Mouse (Mus musculus): ENCODE measurements around the gene Gm20388. TPM values are rescaled to one million over a fixed set of nuclear protein-coding genes. Genes with fewer than 3 reads are reported as not detected.

Gene Gm20388
- polyA plus RNA-seq, 1 experiment from 2014 or later: 1.4 TPM

DNA sequence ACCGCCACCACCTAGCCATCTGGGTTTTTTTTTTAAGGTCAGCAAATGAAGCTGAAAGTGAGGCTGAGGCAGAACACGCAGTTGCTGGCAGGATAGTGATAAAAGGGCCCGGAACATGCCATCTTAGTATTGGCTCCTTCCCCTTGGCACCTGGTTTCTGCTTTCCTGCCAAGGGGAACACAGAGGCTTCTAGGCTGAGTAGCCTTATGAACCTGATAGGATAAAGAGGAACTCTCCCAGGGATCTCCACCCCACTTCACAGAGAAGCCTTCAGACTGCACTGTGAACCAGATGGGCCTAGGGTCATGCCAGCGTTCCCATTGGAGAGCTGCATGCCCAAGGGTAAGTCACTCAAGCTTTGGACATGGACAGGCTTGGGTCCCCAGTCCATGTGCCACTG, 1770.3 kb downstream of the Gm20388 start:
- Histone ChIP-seq H3K4me2 (ENCODE audit: low read depth, low read length) (no peak overlapping the region), H3K27ac (ENCODE audit: low read length) (no peak overlapping the region), H3K9ac (ENCODE audit: low read depth, low read length) (no peak overlapping the region), H3K4me3 (ENCODE audit: low read depth, low read length) (no peak overlapping the region), H3K9me3 (replicated peaks; ENCODE audit: control insufficient read depth, low read length) (no peaks in the 10 kb centered on the region), H3K4me1 (ENCODE audit: control insufficient read depth, low read depth, low read length) (no peaks in the 10 kb centered on the region), H3K36me3 (ENCODE audit: control insufficient read depth, insufficient read depth) (no peaks in the 10 kb centered on the region), H3K27me3 (ENCODE audit: control insufficient read depth, insufficient read depth, low read depth, low read length) (no peaks in the 10 kb centered on the region; the same call in 1 of the 2 replicates)
- 62% methylated on average over 4 of the region's 4 CpGs for WGBS (ENCODE audit: insufficient replicate concordance)
- no peak for ATAC-seq (ENCODE audit: low read depth)

- Histone ChIP-seq H3K27me3 (ENCODE audit: control insufficient read depth, insufficient read depth, low read depth, low read length) (no peaks in the 10 kb centered on the region; the same call in 1 of the 2 replicates), H3K4me3 (ENCODE audit: low read depth, low read length) (no peak overlapping the region), H3K36me3 (ENCODE audit: control insufficient read depth, insufficient read depth) (no peaks in the 10 kb centered on the region), H3K9ac (ENCODE audit: low read depth, low read length) (no peak overlapping the region), H3K27ac (ENCODE audit: low read length) (no peak overlapping the region), H3K4me2 (ENCODE audit: low read depth, low read length) (no peak overlapping the region), H3K4me1 (ENCODE audit: control insufficient read depth, low read depth, low read length) (no peaks in the 10 kb centered on the region), H3K9me3 (replicated peaks; ENCODE audit: control insufficient read depth, low read length) (no peaks in the 10 kb centered on the region)
- ATAC-seq (ENCODE audit: low read depth): no peak
- WGBS (ENCODE audit: insufficient replicate concordance): 44% methylated on average over 10 of the region's 10 CpGs
Measured at GRCm38 (mm10) chr8:121681457-121681856, 1770.8 kb downstream of the Gm20388 start.

DNA sequence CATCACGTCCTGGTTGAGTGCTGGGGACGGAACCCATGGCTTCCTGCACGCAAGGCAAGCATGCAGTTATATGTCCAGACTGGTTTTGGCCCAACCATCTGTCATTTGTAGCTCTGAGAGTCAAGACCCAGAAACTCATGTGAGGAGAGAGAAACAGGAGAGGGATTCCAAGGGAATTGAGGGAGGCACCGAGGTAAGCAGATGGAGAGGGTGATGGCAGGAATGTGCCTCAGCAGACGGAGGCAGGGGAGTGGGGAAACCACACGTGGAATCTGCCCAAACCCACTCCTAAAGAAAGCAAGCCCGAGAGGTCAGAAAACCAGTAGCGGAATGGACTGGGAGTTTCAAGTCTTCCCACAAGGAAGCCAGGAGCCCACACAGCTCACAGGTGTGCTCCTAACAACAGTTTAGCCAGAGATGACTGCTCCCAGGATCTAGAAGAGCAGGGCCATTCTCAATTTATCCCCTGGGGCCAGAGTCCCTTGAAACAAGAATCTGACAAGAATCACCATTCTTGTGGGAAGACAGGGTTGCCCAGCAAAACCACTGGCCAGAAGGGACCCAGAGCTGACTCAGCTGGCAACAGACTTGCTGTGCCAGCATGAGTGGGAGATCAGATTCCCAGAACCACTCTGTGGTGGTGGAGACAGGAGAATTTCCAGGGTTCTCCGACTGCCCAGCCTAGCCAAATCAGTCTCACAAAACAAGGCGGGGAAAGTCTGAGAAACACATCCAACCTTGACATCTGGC, 1772.6 kb downstream of the Gm20388 start:
- Histone ChIP-seq H3K27ac (ENCODE audit: low read length) (no peak overlapping the region), H3K4me3 (ENCODE audit: low read depth, low read length) (no peak overlapping the region), H3K4me2 (ENCODE audit: low read depth, low read length) (no peak overlapping the region), H3K27me3 (ENCODE audit: control insufficient read depth, insufficient read depth, low read depth, low read length) (no peaks in the 10 kb centered on the region; the same call in 1 of the 2 replicates), H3K4me1 (ENCODE audit: control insufficient read depth, low read depth, low read length) (no peaks in the 10 kb centered on the region), H3K36me3 (ENCODE audit: control insufficient read depth, insufficient read depth) (no peaks in the 10 kb centered on the region), H3K9ac (ENCODE audit: low read depth, low read length) (no peak overlapping the region), H3K9me3 (replicated peaks; ENCODE audit: control insufficient read depth, low read length) (no peaks in the 10 kb centered on the region)
- 55% methylated on average over 10 of the region's 10 CpGs for WGBS (ENCODE audit: insufficient replicate concordance)
- no peak for ATAC-seq (ENCODE audit: low read depth)

- Histone ChIP-seq H3K4me3 (ENCODE audit: low read depth, low read length) (no peak overlapping the region), H3K36me3 (ENCODE audit: control insufficient read depth, insufficient read depth) (no peaks in the 10 kb centered on the region), H3K9me3 (replicated peaks; ENCODE audit: control insufficient read depth, low read length) (no peaks in the 10 kb centered on the region), H3K27me3 (ENCODE audit: control insufficient read depth, insufficient read depth, low read depth, low read length) (no peaks in the 10 kb centered on the region; the same call in 1 of the 2 replicates), H3K4me2 (ENCODE audit: low read depth, low read length) (no peak overlapping the region), H3K9ac (ENCODE audit: low read depth, low read length) (no peak overlapping the region), H3K27ac (ENCODE audit: low read length) (no peak overlapping the region), H3K4me1 (ENCODE audit: control insufficient read depth, low read depth, low read length) (no peaks in the 10 kb centered on the region)
- WGBS (ENCODE audit: insufficient replicate concordance): 6% methylated on average over 4 of the region's 4 CpGs
- no peak for ATAC-seq (ENCODE audit: low read depth)
Measured at GRCm38 (mm10) chr8:121685419-121685818, 1774.8 kb downstream of the Gm20388 start.

DNA sequence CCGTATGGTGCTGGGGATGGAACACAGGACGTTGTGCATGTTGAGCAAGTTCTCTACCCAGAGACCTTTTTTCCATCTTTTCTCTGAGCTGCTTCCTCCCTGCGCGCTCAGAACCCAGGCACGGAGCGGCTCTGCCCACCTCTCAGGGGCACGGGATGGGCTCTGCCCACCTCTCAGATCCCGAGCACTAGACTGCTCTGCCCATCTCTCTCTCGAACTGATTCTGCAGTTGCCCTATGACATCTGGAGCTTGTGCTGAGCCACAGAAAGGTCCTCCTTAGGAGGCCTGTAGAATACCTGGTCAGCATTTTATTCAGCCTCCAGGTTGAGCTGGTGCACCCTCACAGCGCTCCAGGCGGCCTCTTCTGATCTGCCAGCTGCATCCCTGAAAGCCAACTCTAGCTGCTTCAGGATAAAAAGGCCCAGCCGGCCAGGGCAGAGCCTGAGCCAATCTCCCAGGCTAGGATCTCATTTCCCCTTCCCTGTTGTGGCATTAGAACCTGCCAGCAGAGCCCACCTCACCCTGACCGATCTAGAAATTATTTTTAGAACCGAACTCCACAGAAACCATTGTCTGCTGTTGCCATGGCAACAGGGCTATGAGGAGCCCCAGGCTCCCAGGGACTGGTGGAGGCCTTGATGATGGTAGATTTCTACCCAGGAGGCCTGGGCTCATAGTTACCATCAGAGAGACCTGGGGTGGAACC, 1777.0 kb downstream of the Gm20388 start:
- Histone ChIP-seq H3K4me3 (ENCODE audit: low read depth, low read length) (no peak overlapping the region), H3K4me2 (ENCODE audit: low read depth, low read length) (no peak overlapping the region), H3K4me1 (ENCODE audit: control insufficient read depth, low read depth, low read length) (no peaks in the 10 kb centered on the region), H3K27ac (ENCODE audit: low read length) (no peak overlapping the region), H3K9ac (ENCODE audit: low read depth, low read length) (no peak overlapping the region), H3K9me3 (replicated peaks; ENCODE audit: control insufficient read depth, low read length) (no peaks in the 10 kb centered on the region), H3K36me3 (ENCODE audit: control insufficient read depth, insufficient read depth) (no peaks in the 10 kb centered on the region), H3K27me3 (ENCODE audit: control insufficient read depth, insufficient read depth, low read depth, low read length) (no peaks in the 10 kb centered on the region)
- 55% methylated on average over 14 of the region's 14 CpGs for WGBS (ENCODE audit: insufficient replicate concordance)
- no peak for ATAC-seq (ENCODE audit: low read depth)

DNA sequence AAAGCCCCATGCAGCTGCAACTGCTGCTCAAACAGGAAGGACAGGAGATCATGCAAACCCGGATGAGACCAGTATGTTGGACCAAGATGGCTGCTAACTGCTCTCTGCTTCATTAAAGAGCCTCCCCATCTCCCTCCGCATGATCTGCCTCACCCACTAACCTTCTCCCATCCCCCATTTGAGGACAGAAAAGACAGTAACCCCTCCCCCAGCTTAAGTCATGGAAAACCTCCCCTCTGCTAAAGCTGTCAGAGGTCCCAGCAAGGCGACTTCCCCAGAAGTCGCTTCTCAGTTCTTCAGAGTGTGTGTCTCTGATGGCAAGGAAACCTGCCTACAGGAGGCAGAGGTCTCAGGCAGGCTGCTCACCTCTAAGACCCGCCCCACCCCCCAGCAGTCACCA, 1777.9 kb downstream of the Gm20388 start:
- Histone ChIP-seq H3K4me2 (ENCODE audit: low read depth, low read length) (no peak overlapping the region), H3K27me3 (ENCODE audit: control insufficient read depth, insufficient read depth, low read depth, low read length) (no peaks in the 10 kb centered on the region), H3K9ac (ENCODE audit: low read depth, low read length) (no peak overlapping the region), H3K36me3 (ENCODE audit: control insufficient read depth, insufficient read depth) (no peaks in the 10 kb centered on the region), H3K27ac (ENCODE audit: low read length) (no peak overlapping the region), H3K4me3 (ENCODE audit: low read depth, low read length) (no peak overlapping the region), H3K4me1 (ENCODE audit: control insufficient read depth, low read depth, low read length) (no peaks in the 10 kb centered on the region), H3K9me3 (replicated peaks; ENCODE audit: control insufficient read depth, low read length) (no peaks in the 10 kb centered on the region)
- WGBS (ENCODE audit: insufficient replicate concordance): 25% methylated on average over 5 of the region's 5 CpGs
- ATAC-seq (ENCODE audit: low read depth): no peak

DNA sequence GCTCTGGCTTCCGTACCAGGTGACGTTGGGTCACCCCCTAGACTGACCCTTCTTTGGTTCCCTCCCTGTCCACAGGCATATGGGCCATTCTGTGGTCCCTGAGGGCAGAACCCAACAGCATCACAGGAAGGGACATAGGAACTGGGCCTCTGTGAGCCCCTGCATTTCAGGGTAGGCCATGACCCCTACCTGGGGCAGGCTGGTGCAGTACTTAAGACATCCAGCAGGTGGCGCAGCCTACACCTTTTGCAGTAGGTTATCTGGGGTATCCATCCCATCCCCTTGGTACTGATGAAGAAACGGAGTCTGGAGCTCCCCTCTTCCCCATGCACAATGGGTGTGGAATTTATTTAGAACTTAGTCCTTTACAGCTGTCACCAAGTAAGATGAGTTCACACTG, 1783.8 kb downstream of the Gm20388 start:
- H3K4me1 ChIP-seq (ENCODE audit: control insufficient read depth, low read depth, low read length): no peaks in the 10 kb centered on the region; the same call in 1 of the 2 replicates
- WGBS (ENCODE audit: insufficient replicate concordance): 45% methylated on average over 4 of the region's 4 CpGs
- no peaks in the 10 kb centered on the region; the same call in 1 of the 2 replicates for H3K27me3 ChIP-seq (ENCODE audit: control insufficient read depth, insufficient read depth, low read depth, low read length)
- no peak overlapping the region for H3K4me2 ChIP-seq (ENCODE audit: low read depth, low read length)
- H3K36me3 ChIP-seq (ENCODE audit: control insufficient read depth, insufficient read depth): no peaks in the 10 kb centered on the region
- H3K4me3 ChIP-seq (ENCODE audit: low read depth, low read length): no peak overlapping the region
- no peaks in the 10 kb centered on the region for H3K9me3 ChIP-seq (replicated peaks; ENCODE audit: control insufficient read depth, low read length)
- no peak for ATAC-seq (ENCODE audit: low read depth)
- no peak overlapping the region for H3K9ac ChIP-seq (ENCODE audit: low read depth, low read length)
- no peak overlapping the region for H3K27ac ChIP-seq (ENCODE audit: low read length)

DNA sequence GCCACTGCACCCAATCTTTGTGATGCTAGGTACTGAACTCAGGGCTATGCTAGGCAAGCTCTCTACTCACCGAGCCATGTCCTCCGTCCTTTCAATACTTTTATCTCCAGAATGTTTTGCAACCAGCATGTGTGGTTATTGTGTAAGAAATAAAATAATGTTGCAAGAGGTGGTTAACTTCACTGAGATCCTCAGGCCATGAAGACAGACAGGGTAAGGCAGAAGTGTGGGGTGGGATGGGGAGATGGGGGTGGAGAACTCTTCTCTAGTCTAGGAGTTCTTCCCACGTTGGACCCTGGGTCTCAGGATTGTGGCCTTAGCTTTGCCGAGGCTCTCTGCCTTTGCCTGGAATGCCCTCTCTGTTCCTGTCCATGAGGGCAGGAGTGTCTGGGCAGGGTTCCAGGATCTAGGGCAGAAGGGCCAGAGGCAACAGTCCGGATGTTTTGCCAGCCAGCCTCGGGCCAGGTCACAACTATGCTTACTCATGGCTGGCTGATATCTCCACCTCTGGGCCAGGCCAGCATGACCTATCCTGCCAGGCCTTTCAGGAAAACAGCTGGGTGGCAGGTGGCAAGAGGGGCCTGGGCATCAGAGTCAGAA, 1785.0 kb downstream of the Gm20388 start:
- Histone ChIP-seq H3K27ac (ENCODE audit: low read length) (no peak overlapping the region), H3K4me2 (ENCODE audit: low read depth, low read length) (no peak overlapping the region), H3K36me3 (ENCODE audit: control insufficient read depth, insufficient read depth) (no peaks in the 10 kb centered on the region), H3K4me3 (ENCODE audit: low read depth, low read length) (no peak overlapping the region), H3K4me1 (ENCODE audit: control insufficient read depth, low read depth, low read length) (no peaks in the 10 kb centered on the region; the same call in 1 of the 2 replicates), H3K9ac (ENCODE audit: low read depth, low read length) (no peak overlapping the region), H3K9me3 (replicated peaks; ENCODE audit: control insufficient read depth, low read length) (no peaks in the 10 kb centered on the region), H3K27me3 (ENCODE audit: control insufficient read depth, insufficient read depth, low read depth, low read length) (no peaks in the 10 kb centered on the region; the same call in 1 of the 2 replicates)
- 45% methylated on average over 6 of the region's 6 CpGs for WGBS (ENCODE audit: insufficient replicate concordance)
- peak; percentile 78 for ATAC-seq (ENCODE audit: low read depth)

Data from liver, embryonic 16.5 days (tissue).